Mouse (Mus musculus): ENCODE results near the gene Mettl7a2.
"Not testable (repeated sequence)": the region's sequence is repeated elsewhere in the genome, so short reads cannot be mapped to it uniquely, and the experiment has no call there.

Gene Mettl7a2

GRCm38 (mm10) chr15:100352711-100353250, at the start of gene Mettl7a2, which contains the start of gene Methig1:
TSS of gene Mettl7a2 (plus strand) at chr15:100353200.
TSS of gene Methig1 (plus strand) at chr15:100353149.
- no peak for DNase-seq

- DNase-seq = no peak
These were observed 49.5 kb upstream of the Mettl7a2 start for GRCm38 (mm10) chr15:100303428-100304018.

- DNase-seq = peak; percentile 88
These were observed 48.7 kb upstream of the Mettl7a2 start, which contains the start of gene Mettl7a1 for GRCm38 (mm10) chr15:100304019-100304991. TSS of gene Mettl7a1 (plus strand) at chr15:100304140.

GRCm38 (mm10) chr15:100306201-100306600, 46.8 kb upstream of the Mettl7a2 start:
- no peak for DNase-seq

- DNase-seq = peak; percentile 46
These were observed 45.4 kb upstream of the Mettl7a2 start for GRCm38 (mm10) chr15:100307438-100308096.

GRCm38 (mm10) chr15:100312346-100312745, 40.7 kb upstream of the Mettl7a2 start:
- DNase-seq = no peak

GRCm38 (mm10) chr15:100314448-100315145, 38.4 kb upstream of the Mettl7a2 start:
- DNase-seq = no peak

- not testable (repeated sequence) for DNase-seq
These were observed 34.9 kb upstream of the Mettl7a2 start for GRCm38 (mm10) chr15:100318014-100318671.

- DNase-seq = no peak
These were observed 33.1 kb upstream of the Mettl7a2 start for GRCm38 (mm10) chr15:100319884-100320283.

- peak; percentile 30 for DNase-seq
These were observed 32.6 kb upstream of the Mettl7a2 start for GRCm38 (mm10) chr15:100320295-100320905.

- DNase-seq = peak; percentile 81
These were observed 31.9 kb upstream of the Mettl7a2 start for GRCm38 (mm10) chr15:100321134-100321533.

- no peak for DNase-seq
These were observed 28.9 kb upstream of the Mettl7a2 start for GRCm38 (mm10) chr15:100324021-100324591.

GRCm38 (mm10) chr15:100325235-100325634, 27.8 kb upstream of the Mettl7a2 start:
- no peak for DNase-seq

GRCm38 (mm10) chr15:100328089-100328488, 24.9 kb upstream of the Mettl7a2 start:
- not testable (repeated sequence) for DNase-seq

- DNase-seq = not testable (repeated sequence)
These were observed 23.7 kb upstream of the Mettl7a2 start for GRCm38 (mm10) chr15:100329336-100329735.

GRCm38 (mm10) chr15:100330739-100331138, 22.3 kb upstream of the Mettl7a2 start:
- DNase-seq = no peak

GRCm38 (mm10) chr15:100332077-100332961, 20.7 kb upstream of the Mettl7a2 start:
- not testable (repeated sequence) for DNase-seq

- no peak for DNase-seq
These were observed 18.4 kb upstream of the Mettl7a2 start, which contains the start of gene Mettl7a3 for GRCm38 (mm10) chr15:100334629-100335028. TSS of gene Mettl7a3 (plus strand) at chr15:100334929.

GRCm38 (mm10) chr15:100337328-100337727, 15.7 kb upstream of the Mettl7a2 start:
- DNase-seq = not testable (repeated sequence)

- DNase-seq = peak; percentile 73
These were observed 15.2 kb upstream of the Mettl7a2 start for GRCm38 (mm10) chr15:100337847-100338246.

Measured in kidney, adult 18-20 months (tissue).